Mouse (Mus musculus): ENCODE results near the gene Spata31d1b.
"Not testable (repeated sequence)": the region's sequence is repeated elsewhere in the genome, so short reads cannot be mapped to it uniquely, and the experiment has no call there.

The Spata31d1b gene

DNA sequence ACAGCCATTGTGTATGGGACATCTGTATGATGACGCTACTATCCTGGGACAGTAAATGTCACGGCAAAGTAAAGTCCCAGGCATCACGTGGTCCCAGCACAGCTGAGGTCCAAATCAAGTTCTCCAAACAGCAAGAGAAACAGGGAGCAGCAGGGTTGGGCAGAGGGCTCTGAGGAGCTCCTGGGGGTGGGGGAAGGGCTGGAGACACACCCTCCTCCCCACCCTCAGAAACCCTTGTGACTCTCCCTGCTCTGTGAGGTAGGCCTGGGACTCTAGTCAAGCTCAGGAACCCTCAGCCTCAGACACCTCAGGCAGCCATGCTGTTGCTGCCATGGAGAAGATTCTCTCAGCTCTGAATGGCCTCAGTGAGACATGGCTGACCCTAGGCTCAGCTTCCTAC lies at the start of gene Spata31d1b:
TSS of gene Spata31d1b (plus strand) at position 301 of the 400 bp plus-strand sequence.
- not testable (repeated sequence) for DNase-seq

DNA sequence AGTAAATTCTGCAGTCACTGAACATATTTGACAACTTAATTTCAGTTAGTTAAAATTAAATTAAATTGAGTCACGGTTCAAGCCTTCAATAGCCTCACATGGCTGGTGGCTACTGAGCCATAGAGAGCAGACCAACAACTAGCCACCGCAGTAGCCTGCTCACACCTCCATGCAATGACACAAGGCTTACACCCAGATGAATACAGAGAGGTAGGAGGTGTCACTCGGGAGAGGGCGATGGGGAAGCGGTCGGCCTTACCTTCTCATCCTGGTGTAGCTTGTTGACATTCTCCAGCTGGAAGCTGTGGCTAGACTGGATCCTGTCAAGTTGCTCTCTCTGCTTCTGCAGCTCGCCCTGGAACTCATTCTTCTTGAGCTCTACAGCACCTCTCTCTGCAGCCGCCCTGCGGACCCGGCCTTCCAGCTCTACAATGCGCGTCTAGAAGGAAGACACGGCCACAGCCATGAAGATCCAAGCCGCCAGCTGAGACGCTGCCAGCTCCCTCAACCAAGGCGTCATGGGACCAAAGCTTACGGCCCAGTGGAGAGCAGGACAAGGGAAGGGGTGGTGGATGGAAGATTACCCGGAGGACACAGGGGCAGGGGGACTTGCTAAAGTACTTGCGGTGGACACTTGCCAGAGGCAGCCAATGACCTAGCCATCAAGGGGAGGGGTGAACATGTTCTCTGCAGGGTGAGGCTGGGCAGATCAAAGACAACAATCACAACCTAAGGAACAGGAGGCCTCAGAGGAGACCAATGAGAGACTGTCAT lies 48.0 kb upstream of the Spata31d1b start:
- no peak for DNase-seq

DNA sequence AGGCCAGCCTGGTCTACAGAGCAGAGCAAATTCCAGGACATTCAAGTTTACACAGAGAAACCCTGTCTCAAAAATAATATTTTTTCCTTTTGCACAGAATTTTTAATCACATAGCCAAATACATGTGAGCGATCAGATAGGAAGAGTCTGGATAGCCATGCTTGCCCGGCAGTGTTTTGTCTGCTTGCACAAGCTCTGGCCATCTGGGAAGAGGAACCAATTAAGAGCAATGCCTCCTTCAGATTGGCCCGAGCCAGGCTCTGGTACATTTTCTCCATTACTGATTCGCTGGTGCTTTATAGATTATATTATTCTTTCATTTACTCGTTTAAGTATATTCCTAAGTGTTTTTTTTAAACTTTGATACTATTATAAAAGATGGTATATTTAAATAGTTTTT lies 44.3 kb upstream of the Spata31d1b start:
- no peak for DNase-seq

DNA sequence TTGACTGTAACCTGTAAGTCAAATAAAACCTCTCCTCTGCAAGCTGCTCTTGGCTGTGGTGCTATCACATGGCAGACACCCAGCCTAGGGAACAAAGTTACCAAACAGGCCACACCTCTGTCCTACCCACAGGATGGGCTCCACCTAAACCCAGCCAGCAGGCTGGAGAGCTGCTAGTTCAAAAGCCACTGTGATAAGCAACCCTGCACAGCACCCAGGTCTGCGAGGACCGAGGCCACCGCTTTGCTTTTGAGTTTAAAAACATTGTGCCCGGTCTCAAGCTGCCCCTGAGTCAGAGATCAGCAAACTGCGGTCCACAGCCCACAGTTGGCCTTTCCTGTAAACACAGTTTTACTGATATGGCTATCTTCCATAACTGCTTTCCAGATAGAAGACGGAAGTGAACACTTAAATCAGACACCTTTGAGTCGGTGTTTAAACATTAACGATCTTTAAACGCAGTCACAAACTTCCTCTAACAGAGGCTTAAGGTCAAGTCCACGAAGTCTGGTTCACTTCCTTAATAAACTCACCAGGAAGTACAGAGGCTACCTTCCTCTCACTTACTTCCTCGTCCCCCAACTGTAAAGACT lies 43.5 kb upstream of the Spata31d1b start:
- DNase-seq, result peak; percentile 86

DNA sequence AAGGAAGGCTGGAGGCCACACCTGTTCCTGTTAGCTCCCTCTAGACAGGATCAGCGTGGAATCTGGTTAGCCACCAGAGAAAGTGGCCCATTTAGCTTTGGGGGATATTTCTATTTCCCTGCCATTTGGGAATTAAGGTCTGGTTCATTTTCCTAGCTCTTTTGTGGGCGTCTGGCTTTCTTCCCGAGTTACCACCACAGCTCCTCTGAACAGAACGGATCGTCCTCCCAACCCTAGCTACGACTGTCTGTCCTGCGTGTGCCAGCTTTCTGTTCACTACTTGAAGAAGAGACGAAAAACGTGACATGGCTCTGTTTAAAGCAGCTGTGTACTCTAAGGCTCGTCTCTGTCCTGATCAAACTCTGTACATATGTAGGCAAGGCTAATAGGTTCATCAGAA lies 42.1 kb upstream of the Spata31d1b start:
- no peak for DNase-seq

DNA sequence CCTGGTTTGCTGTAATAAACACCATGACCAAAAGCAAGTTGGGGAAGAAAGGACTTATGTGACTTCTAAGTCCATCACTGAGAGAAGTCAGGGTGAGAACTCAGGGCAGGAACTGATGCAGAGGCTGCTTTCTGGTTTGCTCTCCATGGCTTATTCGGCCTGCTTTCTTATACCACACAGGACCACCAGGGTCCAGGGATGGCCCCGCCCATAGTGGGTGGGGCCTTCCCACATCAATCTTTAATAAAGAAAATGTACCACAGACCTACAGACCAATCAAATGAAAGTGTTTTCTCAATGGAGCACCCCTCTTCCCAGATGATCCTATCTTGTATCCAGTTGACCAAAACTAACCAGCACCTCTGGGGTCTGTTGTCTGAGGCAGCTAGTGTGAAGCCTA lies 40.6 kb upstream of the Spata31d1b start:
- no peak for DNase-seq

DNA sequence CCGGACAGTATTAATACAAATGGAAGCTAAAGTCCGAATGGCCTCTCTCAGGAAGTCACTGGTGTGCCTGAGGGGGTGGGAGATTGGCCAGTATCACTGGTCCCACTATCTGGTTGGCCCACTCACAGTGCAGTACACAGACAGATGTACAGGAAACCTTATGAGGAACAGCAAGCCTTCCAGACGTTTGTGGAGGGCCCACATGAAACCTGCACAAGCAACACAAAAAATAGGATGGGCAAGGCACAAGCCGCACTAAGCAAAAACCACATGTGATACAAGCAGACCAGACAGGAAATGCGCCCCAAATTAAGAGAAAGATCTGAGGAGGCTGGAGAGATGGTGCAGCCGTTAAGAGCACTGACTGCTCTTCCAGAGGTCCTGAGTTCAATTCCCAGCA lies 39.8 kb upstream of the Spata31d1b start:
- DNase-seq, result no peak

DNA sequence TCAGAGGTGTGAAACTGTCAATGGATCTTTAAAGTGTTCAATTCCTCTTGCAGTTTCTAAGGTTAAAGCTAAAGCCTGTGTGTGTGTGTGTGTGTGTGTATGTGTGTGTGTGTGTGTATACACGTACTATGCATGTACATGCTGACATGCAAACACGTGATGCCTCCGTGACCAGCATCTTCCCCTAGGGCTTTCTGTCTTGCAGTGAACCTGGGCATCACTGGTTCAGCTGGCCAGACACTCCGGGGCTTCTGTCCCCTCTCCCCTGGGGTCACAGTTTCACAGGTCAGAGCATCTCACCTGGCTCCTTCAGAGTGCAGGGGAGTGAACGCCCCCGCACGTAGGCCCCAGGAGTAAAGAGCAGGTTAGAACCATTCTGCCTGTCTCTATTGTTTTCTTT lies 38.5 kb upstream of the Spata31d1b start:
- DNase-seq, result no peak

DNA sequence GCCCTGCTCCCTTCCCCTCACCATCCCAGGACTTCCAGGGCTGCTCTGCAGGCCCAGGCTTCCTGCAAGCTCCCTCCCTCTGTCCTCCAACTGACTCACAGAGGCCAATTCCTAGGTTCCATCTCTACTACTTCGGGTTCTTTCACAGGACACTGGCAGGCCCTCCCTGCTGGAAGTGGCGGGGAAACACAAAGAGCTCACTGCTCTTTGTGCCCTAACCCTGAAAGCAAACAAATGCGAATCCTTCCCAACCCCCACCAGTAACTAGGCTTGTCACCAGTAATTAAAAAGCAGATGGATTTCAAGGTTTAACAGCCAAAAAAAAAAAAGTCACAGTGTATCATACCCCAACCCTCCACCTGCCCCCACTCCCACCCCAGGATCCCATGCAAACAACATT lies 37.9 kb upstream of the Spata31d1b start:
- no peak for DNase-seq

DNA sequence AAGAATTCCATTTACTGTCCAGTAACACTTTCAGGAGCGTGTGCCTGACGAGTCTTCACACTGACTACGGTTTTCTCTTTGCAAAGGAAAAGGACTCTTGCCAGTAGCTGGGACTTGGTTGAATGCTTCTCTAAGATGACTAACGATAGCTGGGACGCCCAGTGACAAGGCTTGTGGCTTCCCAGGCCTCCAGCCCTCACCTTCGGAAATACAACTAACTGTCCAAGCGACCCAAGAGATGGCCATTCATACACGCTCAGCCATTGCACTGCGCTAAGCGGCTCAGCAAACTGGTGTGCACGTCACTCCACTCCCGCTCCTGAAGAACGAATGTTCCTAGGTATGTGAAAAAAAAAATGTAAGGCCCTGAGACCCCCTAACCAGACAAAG lies 37.3 kb upstream of the Spata31d1b start:
- peak; percentile 23 for DNase-seq

DNA sequence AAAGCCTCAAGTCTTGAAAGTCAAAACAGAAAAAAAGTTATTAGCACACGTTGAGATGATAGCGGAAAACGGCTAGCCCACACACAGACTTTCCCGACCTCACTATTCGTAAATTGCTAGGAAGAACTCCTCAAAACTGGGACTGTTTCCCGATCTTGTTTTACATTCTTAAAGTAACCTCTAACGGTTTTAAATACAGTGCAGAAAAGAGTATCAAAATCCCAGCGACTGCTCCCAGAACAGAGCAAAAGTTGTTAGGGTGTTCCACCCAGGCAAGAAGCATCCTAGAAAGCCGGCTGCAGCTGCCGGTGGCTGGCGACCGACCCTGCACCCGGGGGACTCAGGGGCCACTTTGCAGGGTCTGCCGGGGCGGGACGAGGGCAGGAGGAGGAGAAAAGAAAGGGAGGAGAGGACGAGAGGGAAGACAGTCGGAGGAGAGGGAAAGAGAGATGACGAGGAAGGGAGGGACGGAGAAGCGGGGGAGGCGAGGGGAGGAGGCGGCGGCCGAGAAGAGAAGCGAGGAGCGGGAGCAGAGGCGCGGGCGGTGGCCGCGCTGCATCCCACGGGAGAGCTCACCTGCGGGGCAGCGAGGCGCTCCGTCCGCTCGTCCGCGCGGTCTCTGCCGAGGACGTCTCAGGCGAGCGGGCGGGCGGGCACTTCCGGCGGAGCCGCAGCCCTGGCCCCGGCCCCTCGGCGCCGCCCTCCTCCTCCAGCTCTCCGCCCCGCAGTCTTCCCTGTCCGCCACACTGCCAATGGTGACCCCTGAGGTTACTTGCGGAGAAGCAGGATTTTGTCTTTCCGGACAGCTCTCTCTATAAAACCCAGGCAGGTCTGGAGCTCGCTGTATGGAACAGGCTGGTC lies 36.7 kb upstream of the Spata31d1b start, which contains the start of gene Golm1:
TSS of gene Golm1 (minus strand) at position 661 of the 861 bp plus-strand sequence.
- peak; percentile 80 for DNase-seq

DNA sequence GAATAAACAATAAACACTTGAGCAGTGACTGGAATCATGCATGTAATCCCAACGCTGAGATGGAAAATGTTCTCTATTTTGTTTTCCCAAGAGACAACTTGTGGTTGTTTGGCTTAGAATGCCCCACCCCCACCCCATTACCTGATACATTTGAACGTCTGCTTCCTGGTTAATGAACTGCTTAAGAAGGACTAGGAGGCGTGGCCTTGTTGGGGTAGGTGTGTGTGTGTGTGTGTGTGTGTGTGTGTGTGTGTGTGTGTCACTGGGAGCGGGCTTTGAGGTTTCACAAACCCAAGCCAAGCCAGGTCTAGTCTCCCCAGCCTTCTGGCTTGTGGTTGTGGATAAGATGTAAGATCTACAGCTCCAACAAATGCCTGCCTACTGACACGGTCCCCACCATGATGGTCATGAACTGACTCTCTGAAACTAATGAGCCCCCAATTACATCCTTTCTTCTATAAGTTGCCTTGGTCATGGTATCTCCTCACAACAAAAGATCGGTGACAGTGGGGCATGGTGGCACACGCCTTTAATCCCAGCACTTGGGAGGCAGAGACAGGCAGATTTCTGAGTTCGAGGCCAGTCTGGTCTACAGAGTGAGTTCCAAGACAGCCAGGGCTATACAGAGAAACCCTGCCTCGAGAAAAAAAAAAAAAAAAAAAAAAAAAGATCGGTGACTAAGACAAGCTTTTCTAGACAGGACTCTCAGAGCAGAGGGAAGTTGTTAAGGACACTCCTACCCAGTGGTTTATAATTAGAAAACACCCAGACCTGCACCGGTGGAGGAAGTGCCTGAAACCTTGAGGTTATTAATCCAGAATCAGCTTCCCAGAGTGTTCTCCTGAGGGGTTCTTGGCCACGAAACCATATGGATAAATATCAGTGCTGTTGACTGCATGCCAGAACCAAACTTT lies 35.5 kb upstream of the Spata31d1b start:
- DNase-seq, result no peak

DNA sequence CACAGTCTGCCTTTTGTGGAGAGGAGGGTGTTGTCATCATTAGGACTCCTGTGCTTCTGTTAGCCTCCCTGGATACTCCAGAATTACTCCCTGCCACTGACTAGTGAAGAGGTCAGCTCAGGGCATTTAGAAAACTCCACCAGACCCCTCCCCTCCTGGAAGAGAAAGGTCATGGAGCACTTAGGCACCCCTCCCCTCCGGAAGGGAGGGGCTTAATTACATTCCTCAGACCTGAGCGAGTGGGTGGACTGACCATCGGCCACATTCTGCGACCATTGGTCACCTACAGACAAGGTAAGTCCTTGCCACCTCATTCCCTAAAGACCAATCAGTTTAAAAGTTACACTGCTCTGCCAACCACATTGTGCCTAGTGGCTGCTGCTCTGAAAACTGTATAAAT lies 32.8 kb upstream of the Spata31d1b start:
- DNase-seq, result no peak

DNA sequence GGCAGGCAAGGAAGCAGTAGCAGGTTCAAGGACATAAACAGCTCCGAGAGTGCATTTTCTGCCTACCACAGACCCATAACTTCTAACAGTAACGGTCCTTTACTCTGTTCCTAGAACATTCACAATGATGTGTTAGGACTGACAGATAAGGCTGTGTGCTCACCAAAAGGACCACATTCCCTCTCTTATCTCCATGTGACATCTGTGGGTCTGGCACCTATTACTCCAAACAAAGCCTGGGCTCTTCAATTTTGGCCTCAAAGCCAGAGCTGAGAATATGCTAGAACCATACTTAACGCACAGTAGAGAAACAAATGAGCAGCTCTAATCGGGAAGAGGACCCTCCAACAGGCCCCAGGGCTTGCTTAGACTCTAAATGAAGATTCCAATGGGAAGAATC lies 32.2 kb upstream of the Spata31d1b start:
- no peak for DNase-seq

DNA sequence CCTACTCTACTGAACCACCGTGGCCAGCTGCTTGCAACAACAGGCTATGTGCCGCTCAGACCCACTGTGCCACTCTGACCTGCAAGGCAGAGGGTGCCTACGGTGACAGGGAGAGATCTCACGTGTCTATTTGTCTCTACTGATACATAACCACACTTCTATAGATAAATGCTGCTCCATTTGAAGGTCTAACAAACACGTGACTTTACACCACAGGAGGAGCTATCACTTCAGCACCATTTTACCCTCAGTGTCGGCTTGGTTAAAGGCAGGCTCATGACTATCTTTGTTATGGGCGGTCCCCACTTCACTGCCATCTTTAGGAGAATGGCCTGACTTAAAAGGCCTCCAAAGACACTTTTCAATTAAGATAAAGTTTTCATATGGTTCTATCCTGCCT lies 29.5 kb upstream of the Spata31d1b start:
- DNase-seq, result no peak

DNA sequence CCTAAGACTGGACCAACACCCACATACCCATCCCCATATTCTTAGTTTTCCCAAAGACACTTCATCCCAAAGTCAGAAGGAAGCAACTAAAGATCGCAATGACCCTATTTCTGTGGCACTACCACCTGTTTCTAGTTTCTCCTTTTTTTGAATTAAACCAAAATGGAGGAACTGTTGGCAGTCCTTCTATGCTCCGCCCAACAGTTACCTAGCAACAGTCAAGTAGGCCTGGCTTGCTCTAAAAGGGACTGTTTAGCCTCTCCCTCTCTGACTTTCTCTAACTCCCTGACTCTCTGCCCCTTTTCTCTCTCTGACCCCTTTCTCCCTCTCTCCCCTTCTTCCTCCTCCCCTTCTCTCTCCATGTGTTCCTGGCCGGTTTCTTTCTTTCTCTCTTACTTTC lies 26.8 kb upstream of the Spata31d1b start:
- no peak for DNase-seq

DNA sequence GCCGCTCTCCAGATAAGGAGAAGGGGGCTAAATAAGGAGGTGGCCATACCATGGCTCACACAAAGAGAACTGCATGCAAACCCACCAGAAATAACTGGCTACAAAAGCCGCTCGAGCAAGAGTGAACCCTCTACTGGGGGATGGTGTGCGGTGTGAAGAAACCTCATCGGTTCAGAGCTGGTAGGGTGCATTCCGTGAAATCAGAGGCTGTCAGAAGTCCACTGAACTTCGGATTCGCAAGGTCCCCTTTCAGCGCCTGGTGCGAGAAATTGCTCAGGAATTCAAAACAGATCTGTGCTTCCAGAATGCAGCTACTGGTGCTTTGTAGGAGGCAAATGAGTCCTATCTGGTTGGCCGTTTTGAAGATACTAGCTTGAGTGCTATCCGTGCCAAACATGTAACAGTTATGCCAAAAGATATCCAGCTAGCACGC lies 23.7 kb upstream of the Spata31d1b start:
- peak; percentile 50 for DNase-seq

DNA sequence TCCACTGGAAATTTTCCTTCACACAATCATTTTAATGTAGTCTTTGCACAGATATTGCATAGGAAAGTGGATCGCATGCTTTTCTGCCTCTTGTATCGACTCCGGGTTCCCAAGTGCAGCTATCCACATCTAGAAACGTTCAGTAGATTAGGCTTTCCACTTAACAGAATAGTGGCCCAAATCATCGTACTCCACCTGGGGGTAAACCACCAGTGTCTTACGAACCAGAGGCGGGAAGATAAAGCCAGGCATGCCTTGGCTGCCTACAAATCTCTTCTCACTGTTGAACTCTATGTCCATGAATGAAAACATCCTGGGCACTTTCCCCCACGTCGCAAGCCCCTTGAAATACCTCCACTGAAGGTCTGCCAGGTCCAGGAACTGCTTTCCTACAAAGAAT lies 22.8 kb upstream of the Spata31d1b start:
- no peak for DNase-seq

DNA sequence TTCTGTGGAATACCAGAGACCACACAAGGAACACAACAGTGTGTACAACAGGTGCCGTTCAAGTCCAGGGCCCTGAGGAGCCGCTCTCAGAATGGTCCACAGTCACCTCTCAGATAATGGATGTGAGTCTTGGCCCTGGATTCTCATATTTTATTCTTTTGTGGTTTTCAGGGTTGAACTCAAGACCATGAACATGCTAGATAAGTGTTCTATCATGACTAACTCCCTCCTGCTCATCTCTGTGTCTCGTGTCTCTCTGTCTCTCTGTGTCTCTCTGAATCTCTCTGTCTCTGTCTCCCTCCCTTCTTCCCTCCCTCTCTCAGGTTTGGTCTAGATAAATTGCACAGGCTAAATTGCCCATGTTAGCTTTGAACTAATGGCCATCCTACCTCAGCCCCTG lies 22.2 kb upstream of the Spata31d1b start:
- DNase-seq, result no peak

DNA sequence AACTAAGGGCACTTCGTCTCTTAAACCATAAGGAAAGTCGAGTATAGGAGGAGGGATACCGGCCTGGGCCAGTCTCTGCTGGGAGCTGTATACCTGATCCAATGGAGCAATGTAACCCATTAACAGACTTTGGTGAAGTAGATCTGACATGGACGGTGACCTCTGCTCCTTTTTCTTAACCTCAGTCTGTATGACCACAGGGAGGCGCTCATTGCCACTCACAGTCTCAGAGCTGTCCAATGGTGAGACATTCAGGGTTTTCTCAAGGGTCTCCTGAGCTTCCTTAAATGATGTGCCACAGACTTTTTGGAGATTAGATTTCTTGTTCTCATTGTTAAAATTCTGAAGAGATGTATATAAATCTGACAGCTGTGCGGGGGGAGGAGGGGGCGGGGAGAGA lies 21.5 kb upstream of the Spata31d1b start:
- DNase-seq, result no peak

DNA sequence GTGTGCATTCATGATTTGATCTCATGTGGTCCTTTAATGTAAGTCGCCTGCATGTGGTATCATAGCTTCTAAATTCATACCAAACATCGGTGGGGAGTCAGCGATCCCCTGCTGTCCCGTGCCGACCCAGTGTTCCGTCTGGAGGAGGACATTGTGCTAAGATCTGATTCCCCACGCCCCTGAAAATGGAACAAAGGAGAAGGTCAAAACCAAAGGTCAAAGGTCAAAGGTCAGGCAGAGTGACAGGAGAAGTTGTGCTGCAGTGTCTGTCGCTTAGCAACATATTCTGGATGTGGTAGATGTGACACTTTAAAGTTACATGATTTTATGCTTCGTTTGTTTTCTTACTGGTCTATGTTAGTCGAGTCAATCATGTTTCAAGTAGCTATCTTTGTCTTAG lies 20.6 kb upstream of the Spata31d1b start:
- DNase-seq, result no peak

DNA sequence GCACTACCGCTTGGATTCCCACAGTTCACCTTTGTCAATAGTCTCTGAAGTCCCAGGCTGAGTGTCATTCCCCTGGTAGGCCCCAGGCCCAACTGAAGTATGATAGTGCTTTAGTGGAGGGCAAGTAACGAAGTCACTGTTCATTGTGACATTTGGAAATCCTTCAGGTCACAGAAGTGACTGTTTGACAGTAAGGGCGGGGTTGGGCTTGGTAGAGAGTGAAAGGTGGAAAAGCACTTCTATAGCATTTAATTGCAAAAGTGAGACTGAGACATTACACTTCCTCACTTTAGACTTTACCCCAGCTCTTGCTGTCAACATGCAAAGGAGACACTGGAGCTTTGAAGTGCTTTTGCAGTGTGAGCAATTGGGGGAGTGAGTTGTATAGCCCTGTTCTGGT lies 18.1 kb upstream of the Spata31d1b start, which contains the start of gene 4921517D22Rik:
TSS of gene 4921517D22Rik (minus strand) at position 101 of the 400 bp plus-strand sequence.
- DNase-seq, result no peak
